Mouse (Mus musculus) midbrain, embryonic 11.5 days (tissue): ENCODE data around the gene Serpina3i. TPM values are rescaled to one million over a fixed set of nuclear protein-coding genes. Genes with fewer than 3 reads are reported as not detected.

ENCODE experiments used
- ATAC-seq: fragments of 200-750 bp; cut with Nextera tagmentation; 2 replicates; pipeline ENCODE4 v1.8.0; 2017; ENCODE audit warnings: moderate TSS enrichment, moderate library complexity; ENCODE audit not compliant: low FRiP score
- DNase-seq: peaks from one replicate; pipeline ENCODE4 v3.0.0; 2015; ENCODE audit warnings: low spot score; ENCODE audit errors: missing footprints
- H3K27ac ChIP-seq: fragments of 300-500 bp; sonication (generic); 2 replicates; pipeline ENCODE4 v1.5.1; 2014; ENCODE audit warnings: low read depth, low read length
- H3K27me3 ChIP-seq: fragments of 300-500 bp; sonication (generic); 2 replicates; pipeline ENCODE4 v1.6.1; 2014; ENCODE audit warnings: mild to moderate bottlenecking, low read length, moderate library complexity, mixed read lengths; ENCODE audit not compliant: control insufficient read depth, insufficient read depth
- H3K36me3 ChIP-seq: fragments of 300-500 bp; sonication (generic); 2 replicates; pipeline ENCODE4 v1.6.1; 2014; ENCODE audit warnings: mild to moderate bottlenecking, low read length, moderate library complexity, mixed read lengths; ENCODE audit not compliant: control insufficient read depth, insufficient read depth
- H3K4me1 ChIP-seq: fragments of 300-500 bp; sonication (generic); 2 replicates; pipeline ENCODE4 v1.6.1; 2014; ENCODE audit warnings: low read length; ENCODE audit not compliant: control insufficient read depth, insufficient read depth
- H3K4me2 ChIP-seq: fragments of 300-500 bp; sonication (generic); 2 replicates; pipeline ENCODE4 v1.6.1; 2014; ENCODE audit warnings: mild to moderate bottlenecking, moderate library complexity
- H3K4me3 ChIP-seq: fragments of 300-500 bp; sonication (generic); 2 replicates; pipeline ENCODE4 v1.5.1; 2014; ENCODE audit warnings: low read depth, low read length
- H3K9ac ChIP-seq: fragments of 300-500 bp; sonication (generic); 2 replicates; pipeline ENCODE4 v1.6.1; 2014; ENCODE audit warnings: low read length
- H3K9me3 ChIP-seq: fragments of 300-500 bp; sonication (generic); 2 replicates; pipeline ENCODE4 v1.6.1; 2016; ENCODE audit warnings: low read length; ENCODE audit not compliant: control insufficient read depth
- WGBS: fragments of 180-500 bp; shearing (Covaris S2); extraction: QIAGEN DNeasy Blood & Tissue Kit; methylation state at CpG from one replicate; pipeline ENCODE4 v1.1.7; 2014; 5-methylcytosine and 5-hydroxymethylcytosine counted together
- polyA plus RNA-seq: library from polyadenylated mRNA; unstranded; fragments of >200 nt; fragmentation: Nextera tagmentation; extraction: Ambion mirVana; gene quantifications from 2 replicates; pipeline ENCODE4 v1.2.1, GENCODE M21; 2014

The Serpina3i gene
- polyA plus RNA-seq, 1 experiment from 2014 or later = 0.14 TPM

DNA sequence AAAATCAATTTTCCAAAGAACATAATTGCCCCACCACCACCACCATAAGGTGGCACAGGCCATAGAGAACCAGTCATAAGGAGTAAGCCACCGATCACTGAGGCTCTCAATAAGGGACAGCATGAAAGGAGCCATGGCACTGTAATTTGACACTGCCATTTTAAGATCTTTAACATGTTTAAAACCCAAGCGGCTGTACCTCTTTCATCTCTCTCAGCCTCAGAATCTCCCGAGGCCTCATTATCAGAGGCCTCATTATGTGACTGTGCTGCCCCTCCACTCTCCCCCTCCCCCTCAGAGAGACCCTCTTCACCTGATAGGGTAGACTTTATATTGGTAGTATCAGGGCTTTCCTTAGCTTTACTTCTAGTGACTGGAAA, 16.1 kb downstream of the Serpina3i start:
- H3K4me1 ChIP-seq = no peaks in the 10 kb centered on the region
- 22% methylated on average over 3 of the region's 3 CpGs for WGBS
- no peak overlapping the region for H3K27ac ChIP-seq
- H3K9me3 ChIP-seq = no peaks in the 10 kb centered on the region
- DNase-seq (no peak), ATAC-seq (peak; percentile 58; the same call in 1 of the 2 replicates)
- no peak overlapping the region for H3K4me3 ChIP-seq
- no peak overlapping the region for H3K4me2 ChIP-seq
- H3K27me3 ChIP-seq = no peaks in the 10 kb centered on the region
- H3K9ac ChIP-seq = no peak overlapping the region
- no peaks in the 10 kb centered on the region for H3K36me3 ChIP-seq

DNA sequence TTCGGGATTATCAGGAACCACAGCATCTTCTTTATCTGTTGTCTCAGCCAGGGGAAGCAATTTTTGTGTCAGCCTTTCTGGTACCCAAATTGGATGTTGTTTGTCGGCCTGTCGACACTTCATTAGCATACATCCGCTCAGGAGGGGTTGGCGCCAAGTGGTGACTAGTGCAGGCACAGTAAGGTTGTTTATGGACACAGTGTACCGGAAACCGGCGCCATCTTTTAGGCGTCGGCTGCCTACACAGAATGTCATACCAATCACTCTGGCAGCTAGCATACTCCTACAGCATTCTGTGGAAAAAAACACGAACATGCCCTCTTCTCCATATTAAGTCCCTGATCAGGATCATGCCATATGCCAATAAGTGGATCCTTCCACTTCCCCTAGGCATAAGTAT, 20.5 kb downstream of the Serpina3i start:
- no peak for ATAC-seq
- DNase-seq = no peak

GRCm38 (mm10) chr12:104288336-104288735, 25.4 kb downstream of the Serpina3i start:
- Histone ChIP-seq H3K4me2 (no peak overlapping the region), H3K4me3 (no peak overlapping the region), H3K4me1 (no peaks in the 10 kb centered on the region), H3K36me3 (no peaks in the 10 kb centered on the region), H3K9me3 (no peaks in the 10 kb centered on the region), H3K9ac (no peak overlapping the region), H3K27me3 (no peaks in the 10 kb centered on the region), H3K27ac (no peak overlapping the region)
- ATAC-seq (no peak), DNase-seq (no peak)

More for the DNA sequence above, 20.5 kb downstream of the Serpina3i start:
- WGBS = 91% methylated on average over 11 of the region's 11 CpGs
- Histone ChIP-seq H3K4me2 (no peak overlapping the region), H3K27me3 (no peaks in the 10 kb centered on the region), H3K36me3 (no peaks in the 10 kb centered on the region), H3K4me1 (no peaks in the 10 kb centered on the region), H3K27ac (no peak overlapping the region), H3K4me3 (no peak overlapping the region), H3K9ac (no peak overlapping the region), H3K9me3 (no peaks in the 10 kb centered on the region)

GRCm38 (mm10) chr12:104289872-104290271, 26.9 kb downstream of the Serpina3i start:
- Histone ChIP-seq H3K36me3 (no peaks in the 10 kb centered on the region), H3K4me3 (no peak overlapping the region), H3K4me1 (no peaks in the 10 kb centered on the region), H3K27me3 (no peaks in the 10 kb centered on the region), H3K4me2 (no peak overlapping the region), H3K9ac (no peak overlapping the region), H3K27ac (no peak overlapping the region), H3K9me3 (no peaks in the 10 kb centered on the region)
- WGBS = 56% methylated on average over 4 of the region's 4 CpGs
- DNase-seq (no peak), ATAC-seq (no peak)

GRCm38 (mm10) chr12:104293963-104294362, 31.0 kb downstream of the Serpina3i start:
- Histone ChIP-seq H3K36me3 (no peaks in the 10 kb centered on the region), H3K4me1 (no peaks in the 10 kb centered on the region), H3K9me3 (no peaks in the 10 kb centered on the region), H3K27ac (no peak overlapping the region), H3K27me3 (no peaks in the 10 kb centered on the region), H3K9ac (no peak overlapping the region), H3K4me2 (no peak overlapping the region), H3K4me3 (no peak overlapping the region)
- ATAC-seq = no peak
- no peak for DNase-seq
- WGBS = 84% methylated on average over 2 of the region's 2 CpGs

DNA sequence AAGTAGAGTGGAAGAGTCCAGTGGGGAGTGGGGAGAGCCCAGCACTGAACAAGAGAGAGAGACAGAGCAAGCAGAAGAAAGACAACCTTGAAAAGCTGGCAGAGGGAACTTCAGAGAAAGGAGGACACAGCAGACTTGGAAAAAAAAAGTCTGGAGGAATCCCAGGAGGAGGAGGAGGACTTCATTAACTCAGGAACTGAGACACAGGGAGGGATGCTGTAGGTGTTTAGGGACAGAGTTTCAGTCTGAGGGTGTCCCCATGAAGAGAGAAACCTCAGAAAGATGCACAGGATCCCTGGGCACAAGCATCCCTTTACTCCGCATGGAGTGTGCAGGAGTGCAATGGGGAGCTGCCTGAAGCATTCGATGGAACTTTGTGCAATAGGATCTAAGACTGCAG, 35.1 kb downstream of the Serpina3i start:
- Histone ChIP-seq H3K9ac (no peak overlapping the region), H3K36me3 (no peaks in the 10 kb centered on the region), H3K4me3 (no peak overlapping the region), H3K4me1 (no peaks in the 10 kb centered on the region), H3K9me3 (no peaks in the 10 kb centered on the region), H3K27ac (no peak overlapping the region), H3K4me2 (no peak overlapping the region), H3K27me3 (no peaks in the 10 kb centered on the region)
- DNase-seq = no peak
- WGBS = 89% methylated on average over 2 of the region's 2 CpGs
- no peak for ATAC-seq

DNA sequence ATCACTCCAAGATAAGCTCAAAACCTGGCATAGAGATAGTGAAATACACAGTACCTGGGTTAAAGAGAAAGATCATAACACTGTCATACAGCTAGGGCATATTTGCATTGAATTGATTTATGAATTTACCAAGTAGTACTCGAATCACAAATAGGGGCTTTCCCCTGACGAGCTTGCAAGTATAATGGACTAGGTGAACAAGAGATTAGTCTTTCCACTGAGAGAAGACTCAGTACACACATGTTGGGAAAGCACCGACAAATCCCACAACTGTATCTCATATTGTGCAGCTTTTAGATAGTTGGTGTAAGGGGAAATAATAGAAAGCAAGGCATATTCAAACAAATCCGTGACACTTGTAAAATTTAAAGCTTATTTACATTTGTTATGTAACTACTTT, 43.1 kb downstream of the Serpina3i start:
- WGBS = 83% methylated on average over 4 of the region's 4 CpGs
- H3K27ac ChIP-seq = no peak overlapping the region
- ATAC-seq (no peak), DNase-seq (no peak)
- no peak overlapping the region for H3K4me3 ChIP-seq
- no peak overlapping the region for H3K9ac ChIP-seq
- no peaks in the 10 kb centered on the region for H3K4me1 ChIP-seq
- H3K27me3 ChIP-seq = no peaks in the 10 kb centered on the region
- no peaks in the 10 kb centered on the region for H3K36me3 ChIP-seq
- H3K4me2 ChIP-seq = no peak overlapping the region
- H3K9me3 ChIP-seq = no peaks in the 10 kb centered on the region

- Histone ChIP-seq H3K27me3 (no peaks in the 10 kb centered on the region), H3K4me3 (no peak within 1 kb of the TSS), H3K9me3 (no peaks in the 10 kb centered on the region), H3K9ac (no peak within 1 kb of the TSS), H3K27ac (no peak within 1 kb of the TSS), H3K36me3 (no peaks in the 10 kb centered on the region), H3K4me2 (no peak within 1 kb of the TSS), H3K4me1 (no peaks in the 10 kb centered on the region)
- DNase-seq (no peak), ATAC-seq (no peak)
- 93% methylated on average over 1 of the region's 1 CpGs for WGBS
These were observed 51.3 kb downstream of the Serpina3i start, which contains the start of gene Serpina3j for GRCm38 (mm10) chr12:104314253-104314652. TSS of gene Serpina3j (plus strand) at chr12:104314553.
